Comparison of ENCODE assay signal across 16 mouse cellular contexts in the genomic region with DNA sequence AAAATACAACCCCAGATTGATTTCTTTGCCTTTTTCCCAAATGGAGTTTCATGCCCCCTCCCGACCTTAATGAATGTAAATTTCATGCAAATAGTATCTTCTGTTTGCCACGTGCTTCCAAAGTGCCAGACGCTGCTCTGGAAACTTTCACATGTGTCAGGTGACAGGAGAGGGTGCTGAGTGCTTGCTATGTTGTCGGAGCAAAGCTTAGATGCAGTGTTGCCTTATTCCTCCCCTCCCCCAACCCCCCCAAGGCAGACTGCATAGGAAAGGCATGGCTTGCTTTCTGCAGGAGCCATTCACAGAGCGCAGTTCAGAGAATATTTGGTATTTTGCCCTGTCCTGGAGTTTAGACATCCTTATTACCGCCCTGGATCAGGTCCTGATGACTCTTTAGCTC. TPM values are rescaled to one million over a fixed set of nuclear protein-coding genes. Genes with fewer than 3 reads are reported as not detected.
DNase-seq lines count a peak whose midpoint lies in the region; ATAC-seq and TF ChIP-seq lines count a peak whose summit lies in the region.
"Had no signal": no experiment of that assay in that cellular context is flagged by ENCODE, and none has a peak within 500 bp of the region (broad histone marks: within the 10 kb centered on the region; RNA-seq: fewer than 3 reads in every experiment).

No protein-coding gene starts in this region.

- ATAC-seq in neural tube, embryonic 14.5 days (ENCODE audit: low read depth) = peak; percentile 31; the same call in 1 of the 2 replicates
- peak; percentile 90 for ATAC-seq in forebrain, postnatal 0 days
- no peak for ATAC-seq in erythroblast, adult 5-6 weeks (replicated peaks; ENCODE audit: low FRiP score, poor library complexity, severe bottlenecking)
- ATAC-seq: intestine, postnatal 0 days had no signal

- H3K4me3 ChIP-seq in neural tube, embryonic 14.5 days (ENCODE audit: low read depth, low read length) = no peak overlapping the region
- H3K4me3 ChIP-seq in forebrain, postnatal 0 days (ENCODE audit: low read depth, low read length) = no peak overlapping the region
- no peak overlapping the region for H3K4me3 ChIP-seq in cerebellum, adult 2 months (replicated peaks; ENCODE audit: insufficient read depth, low read depth, low read length)
- H3K4me3 ChIP-seq: left cerebral cortex, adult 2 months; liver, embryonic 15.5 days; myocyte had no signal

- no peaks in the 10 kb centered on the region for H3K36me3 ChIP-seq in neural tube, embryonic 14.5 days (ENCODE audit: control insufficient read depth, insufficient read depth, low read length)
- H3K36me3 ChIP-seq in forebrain, postnatal 0 days (ENCODE audit: insufficient read depth) = 0 out of 2 replicates have a peak, but pooled peaks cover 3% of the 10 kb centered on the region
- H3K36me3 ChIP-seq in splenic B cell, adult 2 months (ENCODE audit: control insufficient read depth, insufficient read depth, low read length, poor library complexity, severe bottlenecking) = no peaks in the 10 kb centered on the region
- H3K36me3 ChIP-seq: liver, embryonic 15.5 days had no signal

- no peak for DNase-seq in neural tube, embryonic 10.5 days (ENCODE audit: extremely low spot score, low spot score)
- DNase-seq in embryo, embryonic 9.5 days (ENCODE audit: extremely low spot score) = peak; percentile 8
- peak; percentile 65 for DNase-seq in forebrain, postnatal 0 days
- peak; percentile 24 for DNase-seq in splenic B cell, adult 2 months (ENCODE audit: low read depth, low spot score)
- no peak for DNase-seq in retina, embryonic 14.5 days (ENCODE audit: low spot score)
- DNase-seq in cerebellum, adult 2 months = no peak
- DNase-seq: cerebellum, postnatal 36 days; kidney, postnatal 4 days; lung, postnatal 4 days; thymus, adult 2 months had no signal

- no peaks in the 10 kb centered on the region for H3K9me3 ChIP-seq in neural tube, embryonic 14.5 days (ENCODE audit: control insufficient read depth, low read length)
- no peaks in the 10 kb centered on the region for H3K9me3 ChIP-seq in forebrain, postnatal 0 days (ENCODE audit: low read length)
- H3K9me3 ChIP-seq: liver, embryonic 15.5 days had no signal

- no peak for TF ChIP-seq CTCF in forebrain, postnatal 0 days (IDR thresholded peaks at IDR 0.05; ENCODE audit: low read depth)
- no peak for TF ChIP-seq CTCF in cerebellum, adult 2 months (IDR thresholded peaks at IDR 0.05; ENCODE audit: borderline replicate concordance, insufficient read depth, low read depth, low read length)

- TF ChIP-seq POLR2A in cerebellum, adult 2 months (IDR thresholded peaks at IDR 0.05; ENCODE audit: borderline replicate concordance, insufficient read depth, low read length) = no peak

- no peak overlapping the region for H3K27ac ChIP-seq in neural tube, embryonic 14.5 days (ENCODE audit: low read depth, low read length)
- H3K27ac ChIP-seq in forebrain, postnatal 0 days (ENCODE audit: low read depth, low read length) = 0 out of 2 replicates have a peak overlapping the region, but pooled peaks have one; percentile 1
- no peak overlapping the region for H3K27ac ChIP-seq in cerebellum, adult 2 months (ENCODE audit: insufficient read depth, low read length)
- H3K27ac ChIP-seq: left cerebral cortex, adult 2 months; liver, embryonic 15.5 days had no signal

- no peaks in the 10 kb centered on the region for H3K4me1 ChIP-seq in neural tube, embryonic 14.5 days (ENCODE audit: control insufficient read depth, insufficient read depth, low read length)
- peaks cover 21% of the 10 kb centered on the region for H3K4me1 ChIP-seq in forebrain, postnatal 0 days (ENCODE audit: insufficient read depth)
- peaks cover 2% of the 10 kb centered on the region; the same call in 1 of the 2 replicates for H3K4me1 ChIP-seq in cerebellum, adult 2 months (ENCODE audit: control insufficient read depth, insufficient read depth, low read length)
- H3K4me1 ChIP-seq: liver, embryonic 15.5 days had no signal

- H3K27me3 ChIP-seq in neural tube, embryonic 14.5 days (ENCODE audit: control insufficient read depth, insufficient read depth, low read length) = no peaks in the 10 kb centered on the region
- no peaks in the 10 kb centered on the region for H3K27me3 ChIP-seq in forebrain, postnatal 0 days (ENCODE audit: insufficient read depth, low read length)
- no peaks in the 10 kb centered on the region for H3K27me3 ChIP-seq in splenic B cell, adult 2 months (ENCODE audit: control insufficient read depth, insufficient read depth, low read length, poor library complexity, severe bottlenecking)
- no peaks in the 10 kb centered on the region for H3K27me3 ChIP-seq in cerebellum, adult 2 months (ENCODE audit: control insufficient read depth, insufficient read depth, low read length)
- H3K27me3 ChIP-seq: liver, embryonic 15.5 days had no signal

- H3K9ac ChIP-seq in neural tube, embryonic 14.5 days (replicated peaks; ENCODE audit: low read depth, low read length) = no peak overlapping the region
- no peak overlapping the region for H3K9ac ChIP-seq in forebrain, postnatal 0 days
- H3K9ac ChIP-seq: liver, embryonic 15.5 days had no signal

- 31% methylated on average over 6 of the region's 6 CpGs for WGBS in neural tube, embryonic 14.5 days
- WGBS in forebrain, postnatal 0 days = 18% methylated on average over 6 of the region's 6 CpGs
- WGBS in cerebellum, adult 2 months = 29% methylated on average over 6 of the region's 6 CpGs

- no peak overlapping the region for H3K4me2 ChIP-seq in neural tube, embryonic 14.5 days (ENCODE audit: low read depth, low read length)
- no peak overlapping the region for H3K4me2 ChIP-seq in forebrain, postnatal 0 days (ENCODE audit: low read depth)
- H3K4me2 ChIP-seq: liver, embryonic 15.5 days had no signal

RNA-seq across cellular contexts. Expression of a gene that starts 12.2 kb away (rescaled TPM):
- polyA plus RNA-seq in neural tube, embryonic 14.5 days (2014; fragmentation: Nextera tagmentation; extraction: Ambion mirVana) = 72.6 and 106 TPM in 2 replicates
- 202 and 242 TPM in 2 replicates for total RNA-seq in forebrain, postnatal 0 days (2014; rRNA removed)
- 120 and 127 TPM in 2 replicates for polyA plus RNA-seq in forebrain, postnatal 0 days (2015; fragmentation: Nextera tagmentation; extraction: Ambion mirVana)
- 19.6 and 21.7 TPM in 2 replicates for polyA plus RNA-seq in cerebellum, adult 2 months (2012; rRNA removed)
- 3.1 TPM in 2 replicates for total RNA-seq in erythroblast, adult 5-6 weeks (2015; ENCODE audit: low replicate concordance)
- total RNA-seq in erythroblast, adult 5-6 weeks (2017; ENCODE audit: low replicate concordance) = 1.8 and 8.4 TPM in 2 replicates
- polyA plus RNA-seq: myocyte had no signal

Comparison
In these comparisons a context has a peak if more than half of its experiments do, and no peak if none do; other contexts are left out.
1. DNase-seq: peak in embryo, embryonic 9.5 days (single experiment), forebrain, postnatal 0 days (single experiment) and splenic B cell, adult 2 months (single experiment); none in neural tube, embryonic 10.5 days (single experiment), retina, embryonic 14.5 days (single experiment) and cerebellum, adult 2 months (0 of 2).